Mouse (Mus musculus): ENCODE measurements around the gene Ifit3. TPM values are rescaled to one million over a fixed set of nuclear protein-coding genes. Genes with fewer than 3 reads are reported as not detected.

The Ifit3 gene
- total RNA-seq, 2 experiments from 2014 or later = 3.8 to 4.0 TPM

- DNase-seq (ENCODE audit: low spot score) = peak; percentile 12
- intact Hi-C loops (cut with DNase I) = loop anchor here (1.0 to 5.0 kb wide), 4 partner anchors 89 to 393 kb away; no protein-coding TSS in a partner anchor
These were observed 53.7 kb downstream of the Ifit3 start for GRCm38 (mm10) chr19:34636933-34637557.

Other genes starting within 250 kb of the Ifit3 start
- gene Ch25h, start 108.4 kb upstream of the Ifit3 start, total RNA-seq (2021) = under 1 TPM; 0.18 to 0.31 TPM
- 10 to 100 TPM; 21.0 to 25.6 TPM for gene Lipa, start 56.1 kb upstream of the Ifit3 start, total RNA-seq (2021)
- 1 to 10 TPM; 3.5 to 3.6 TPM for gene Ifit2, start 32.8 kb upstream of the Ifit3 start, total RNA-seq (2021)
- gene Ifit1bl1, start 18.4 kb downstream of the Ifit3 start, total RNA-seq (2021) = 1 to 10 TPM in 1 of 2 experiments, under 1 TPM in 1; 0.84 to 1.2 TPM
- gene Ifit3b, start 24.4 kb downstream of the Ifit3 start, total RNA-seq (2021) = 1 to 10 TPM; 1.1 TPM
- gene Ifit1bl2, start 57.2 kb downstream of the Ifit3 start, total RNA-seq (2021) = 1 to 10 TPM; 1.2 to 1.5 TPM
- gene Ifit1, start 57.3 kb downstream of the Ifit3 start, total RNA-seq (2021) = 1 to 10 TPM; 1.4 TPM
- gene Slc16a12, start 163.8 kb downstream of the Ifit3 start, total RNA-seq (2021) = 1 to 10 TPM; 2.2 to 2.6 TPM